Mouse (Mus musculus) T-helper 17 cell (primary cell): ENCODE results near the gene Grin3b.

Source experiments
- in situ Hi-C, 2 experiments: fragments of 300-600 bp; cut with MboI, MseI; formaldehyde crosslinking; loops; 1 replicate in 1 of 2; 2 replicates in 1 of 2; pipeline ENCODE4 v1.15.1; 2025; ENCODE audit warnings: high pct_unique_total_duplicates in 2 of 2

Grin3b gene

GRCm38 (mm10) chr10:79964727-79965126 is 5.8 kb upstream of the Grin3b start:
- in situ Hi-C loops, result no loop called here

DNA sequence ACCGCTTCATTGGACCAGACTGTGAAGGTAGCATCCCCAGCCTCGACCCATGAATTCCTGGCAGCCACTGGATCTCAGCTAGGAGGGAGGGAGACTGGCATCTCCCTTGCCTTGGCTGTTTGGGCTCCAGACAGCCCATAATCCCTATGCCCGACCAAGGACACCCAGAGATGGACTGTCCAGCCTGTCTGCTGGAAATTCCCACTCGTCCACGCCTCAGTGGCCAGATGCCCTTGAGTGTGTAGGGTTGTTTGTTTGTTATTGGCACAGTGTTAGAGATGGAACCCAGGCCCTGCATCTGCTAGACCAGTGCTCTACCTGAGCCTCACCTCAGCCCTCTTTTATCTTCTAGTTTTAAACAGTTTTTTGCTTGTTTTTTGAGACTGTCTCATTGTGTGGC is 5.2 kb upstream of the Grin3b start:
- in situ Hi-C loops, result no loop called here

DNA sequence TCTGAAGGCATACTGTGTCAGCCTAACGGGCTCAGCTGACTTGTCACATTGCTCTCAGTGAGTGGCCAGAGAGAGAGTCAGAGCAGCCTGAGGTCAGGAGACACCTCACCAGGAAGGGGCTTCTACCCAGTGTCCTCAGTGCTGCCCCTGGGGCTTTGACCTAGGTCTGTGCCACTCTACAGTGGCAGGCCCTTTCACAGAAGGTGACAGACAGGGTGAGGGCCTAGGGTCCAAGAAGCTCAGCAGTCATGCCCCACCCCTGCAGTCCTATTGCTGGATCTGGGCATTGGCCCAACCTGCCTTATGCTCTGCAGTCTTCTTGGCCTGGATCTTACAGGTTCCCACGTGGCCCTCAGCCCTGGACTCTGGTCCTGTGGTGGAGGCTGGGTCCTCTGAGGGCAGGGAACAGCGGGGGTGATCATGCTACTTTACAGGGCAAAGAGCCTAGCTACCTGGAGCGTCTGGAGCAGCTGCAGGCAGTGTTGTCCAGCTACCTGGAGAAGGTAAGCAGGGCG is 3.6 kb upstream of the Grin3b start:
- in situ Hi-C loops, result no loop called here

DNA sequence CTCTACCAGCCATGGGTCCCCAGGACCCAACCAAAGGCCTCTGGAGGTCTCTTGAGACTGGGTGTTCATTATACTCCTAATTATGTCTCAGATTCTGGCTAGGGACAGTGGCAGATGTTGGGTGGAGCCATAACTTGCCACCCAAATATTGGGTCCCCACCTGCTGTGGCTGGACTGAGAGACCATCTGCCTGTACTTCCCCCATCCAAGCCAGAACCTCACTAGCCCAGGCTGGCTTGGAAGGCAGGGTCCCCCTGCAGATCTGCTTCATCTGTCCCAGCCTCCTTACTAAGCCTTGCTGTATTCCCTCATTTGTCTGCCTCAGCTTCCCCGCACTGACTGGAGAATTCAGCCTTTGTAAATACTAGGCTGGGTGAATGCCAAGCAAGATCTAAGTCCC is 2.3 kb upstream of the Grin3b start:
- in situ Hi-C loops, result no loop called here

GRCm38 (mm10) chr10:79969124-79969568 is 1.4 kb upstream of the Grin3b start:
- in situ Hi-C loops, result no loop called here

- in situ Hi-C loops, result no loop called here
These were observed 625 bp downstream of the Grin3b start for GRCm38 (mm10) chr10:79971183-79971497.

GRCm38 (mm10) chr10:79972831-79973230 is 2.3 kb downstream of the Grin3b start:
- in situ Hi-C loops, result no loop called here

DNA sequence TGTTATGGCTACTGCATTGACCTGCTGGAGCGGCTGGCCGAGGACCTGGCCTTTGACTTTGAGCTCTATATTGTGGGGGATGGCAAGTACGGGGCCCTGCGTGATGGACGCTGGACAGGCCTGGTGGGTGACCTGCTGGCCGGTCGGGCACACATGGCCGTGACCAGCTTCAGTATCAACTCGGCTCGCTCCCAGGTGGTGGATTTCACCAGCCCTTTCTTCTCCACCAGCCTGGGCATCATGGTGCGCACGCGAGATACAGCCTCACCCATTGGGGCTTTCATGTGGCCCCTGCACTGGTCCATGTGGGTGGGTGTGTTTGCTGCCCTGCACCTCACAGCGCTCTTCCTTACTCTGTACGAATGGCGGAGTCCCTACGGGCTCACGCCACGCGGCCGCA is 3.6 kb downstream of the Grin3b start:
- in situ Hi-C loops, result no loop called here

GRCm38 (mm10) chr10:79974668-79975067 is 4.2 kb downstream of the Grin3b start:
- in situ Hi-C loops, result no loop called here

DNA sequence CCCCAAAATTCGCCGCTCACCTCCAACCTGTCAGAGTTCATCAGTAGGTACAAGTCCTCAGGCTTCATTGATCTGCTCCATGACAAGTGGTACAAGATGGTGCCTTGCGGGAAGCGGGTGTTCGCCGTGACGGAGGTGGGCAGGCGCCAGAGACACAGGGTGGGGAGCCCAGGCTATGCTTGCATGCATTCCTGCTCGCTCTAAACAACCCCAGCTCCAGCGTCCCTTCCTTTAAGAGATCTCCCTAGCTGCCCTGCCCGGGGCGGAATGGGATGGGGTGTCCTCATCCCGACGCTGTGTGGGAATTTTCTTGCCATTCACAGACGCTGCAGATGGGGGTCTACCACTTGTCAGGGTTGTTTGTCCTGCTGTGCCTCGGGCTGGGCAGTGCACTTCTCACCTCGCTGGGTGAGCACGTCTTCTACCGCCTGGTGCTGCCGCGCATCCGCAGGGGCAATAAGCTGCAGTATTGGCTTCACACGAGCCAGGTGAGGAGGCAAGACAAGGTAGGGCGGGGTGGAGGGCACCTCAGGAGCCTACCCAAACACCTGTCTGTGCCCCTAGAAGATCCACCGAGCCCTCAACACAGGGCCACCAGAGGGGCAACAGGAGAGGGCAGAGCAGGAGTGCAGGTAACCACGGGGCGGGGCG is 5.7 kb downstream of the Grin3b start:
- in situ Hi-C loops, result no loop called here

GRCm38 (mm10) chr10:79976722-79977107 is 6.2 kb downstream of the Grin3b start:
- in situ Hi-C loops, result no loop called here

- in situ Hi-C loops, result no loop called here
These were observed 6.8 kb downstream of the Grin3b start for GRCm38 (mm10) chr10:79977324-79977723.

GRCm38 (mm10) chr10:79978061-79978460 is 7.5 kb downstream of the Grin3b start:
- in situ Hi-C loops, result no loop called here

DNA sequence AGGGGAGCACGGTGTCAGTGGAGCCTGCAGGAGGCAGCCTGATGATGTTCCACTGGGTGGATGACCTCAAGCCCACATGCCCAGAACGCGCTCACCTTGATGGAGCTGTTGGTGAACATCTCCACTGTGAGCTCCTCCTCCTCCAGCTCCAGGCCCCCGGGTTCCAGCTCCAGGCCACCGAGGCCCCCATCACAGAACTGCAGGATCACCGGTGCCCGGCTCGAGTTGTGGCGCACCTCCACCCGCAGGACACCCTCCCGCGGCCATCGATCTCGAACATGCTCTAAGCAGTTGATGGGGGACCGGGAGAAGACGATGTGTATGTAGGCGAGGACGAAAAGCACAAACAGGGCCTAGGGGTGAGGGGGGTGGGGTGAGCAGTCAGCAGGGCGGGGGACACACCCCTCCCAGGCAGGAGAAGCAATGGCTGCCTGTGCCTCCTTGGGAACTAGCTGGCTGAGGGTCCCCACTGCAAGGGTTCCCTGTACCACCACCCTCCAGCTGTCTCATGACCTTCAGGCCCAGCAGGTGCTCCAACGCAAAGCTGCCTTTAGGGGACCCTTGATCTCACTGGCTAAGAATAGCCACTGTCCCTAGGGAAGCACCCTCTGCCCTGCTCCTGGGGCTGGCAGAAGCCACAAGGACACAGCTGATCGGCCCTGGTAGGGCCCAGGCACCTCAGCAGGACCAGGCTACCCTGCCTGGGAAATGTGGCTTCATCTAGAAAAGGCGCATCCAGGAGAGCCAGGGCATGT is 9.1 kb downstream of the Grin3b start:
- in situ Hi-C loops, result loop anchor here in 1 of 2 experiments (10.0 kb wide), 1 partner anchor 165 kb away; the partner anchor contains the start of genes Cbarp and Midn

GRCm38 (mm10) chr10:79983205-79983604 is 12.7 kb downstream of the Grin3b start:
- in situ Hi-C loops, result loop anchor here in 1 of 2 experiments (10.0 kb wide), 1 partner anchor 162 kb away; the partner anchor contains the start of genes Cbarp and Midn

GRCm38 (mm10) chr10:79983670-79984069 is 13.2 kb downstream of the Grin3b start:
- in situ Hi-C loops, result loop anchor here in 1 of 2 experiments (10.0 kb wide), 1 partner anchor 161 kb away; the partner anchor contains the start of genes Cbarp and Midn

DNA sequence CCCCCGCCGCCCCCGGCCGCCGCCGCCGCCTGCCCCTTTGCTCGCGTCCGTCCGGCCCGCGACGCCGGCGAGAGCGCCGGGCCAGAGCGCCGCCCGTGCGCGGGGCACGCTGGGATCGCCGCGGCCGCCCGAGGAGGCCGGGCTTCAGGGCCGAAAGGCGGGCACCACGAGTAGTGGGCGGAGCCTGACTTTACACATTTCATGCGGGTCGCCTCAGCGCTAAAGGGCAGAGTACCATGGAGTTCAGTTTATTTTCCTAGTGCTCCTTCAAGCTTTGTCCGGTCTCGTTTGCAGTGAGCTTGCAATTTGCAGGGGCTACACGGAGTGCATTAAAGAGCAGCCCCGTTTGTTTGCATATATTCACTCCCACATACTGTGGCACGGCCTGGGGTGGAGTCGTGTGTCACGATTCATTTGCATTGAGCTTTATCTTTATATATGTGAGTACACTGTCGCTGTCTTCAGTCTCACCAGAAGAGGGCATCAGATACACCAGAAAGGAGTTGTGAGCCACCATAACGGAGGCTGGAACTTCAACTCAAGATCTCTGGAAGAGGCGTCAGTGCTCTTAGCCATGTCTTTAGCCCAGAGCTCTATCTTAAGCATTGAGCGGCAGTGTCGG is 13.8 kb downstream of the Grin3b start, which contains the start of gene Tmem259:
TSS of gene Tmem259 (minus strand) at position 136 of the 622 bp plus-strand sequence.
- in situ Hi-C loops, result loop anchor here in 1 of 2 experiments (10.0 kb wide), 1 partner anchor 160 kb away; the partner anchor contains the start of genes Cbarp and Midn

- in situ Hi-C loops, result loop anchor here in 1 of 2 experiments (5.0 to 10.0 kb wide), 3 partner anchors 47 to 160 kb away; partner anchors contain the start of genes Cbarp, Midn and Stk11
These were observed 14.4 kb downstream of the Grin3b start for GRCm38 (mm10) chr10:79984871-79985270.

- in situ Hi-C loops, result loop anchor here in 1 of 2 experiments (5.0 to 10.0 kb wide), 3 partner anchors 47 to 159 kb away; partner anchors contain the start of genes Cbarp, Midn and Stk11
These were observed 15.1 kb downstream of the Grin3b start for GRCm38 (mm10) chr10:79985334-79986231.

- in situ Hi-C loops, result loop anchor here in 1 of 2 experiments (5.0 to 10.0 kb wide), 3 partner anchors 46 to 158 kb away; partner anchors contain the start of genes Cbarp, Midn and Stk11
These were observed 15.8 kb downstream of the Grin3b start for GRCm38 (mm10) chr10:79986232-79986878.
